Mouse (Mus musculus) heart, embryonic 11.5 days (tissue): ENCODE results near the gene Msl1. TPM values are rescaled to one million over a fixed set of nuclear protein-coding genes. Genes with fewer than 3 reads are reported as not detected.

Source experiments
- ATAC-seq: fragments of 200-750 bp; cut with Nextera tagmentation; replicated peaks from 2 replicates; pipeline ENCODE4 v1.8.0; 2017; ENCODE audit warnings: moderate library complexity; ENCODE audit not compliant: insufficient number of reproducible peaks, low FRiP score, low TSS enrichment
- H3K27ac ChIP-seq: fragments of 300-500 bp; sonication (generic); 2 replicates; pipeline ENCODE4 v1.5.1; 2014; ENCODE audit warnings: mild to moderate bottlenecking, low read depth, low read length
- H3K27me3 ChIP-seq: fragments of 300-500 bp; sonication (generic); 2 replicates; pipeline ENCODE4 v1.6.1; 2014; ENCODE audit warnings: mild to moderate bottlenecking, low read length, mixed read lengths; ENCODE audit not compliant: control insufficient read depth, insufficient read depth
- H3K36me3 ChIP-seq: fragments of 300-500 bp; sonication (generic); 2 replicates; pipeline ENCODE4 v1.6.1; 2014; ENCODE audit warnings: mild to moderate bottlenecking, low read length, moderate library complexity, mixed read lengths; ENCODE audit not compliant: control insufficient read depth, insufficient read depth
- H3K4me1 ChIP-seq: fragments of 300-500 bp; sonication (generic); 2 replicates; pipeline ENCODE4 v1.6.1; 2014; ENCODE audit warnings: low read length; ENCODE audit not compliant: control insufficient read depth, insufficient read depth
- H3K4me2 ChIP-seq: fragments of 300-500 bp; sonication (generic); 2 replicates; pipeline ENCODE4 v1.6.1; 2014; ENCODE audit warnings: mild to moderate bottlenecking, moderate library complexity
- H3K4me3 ChIP-seq: fragments of 300-500 bp; sonication (generic); 2 replicates; pipeline ENCODE4 v1.5.1; 2014; ENCODE audit warnings: low read depth, low read length
- H3K9ac ChIP-seq: fragments of 300-500 bp; sonication (generic); 2 replicates; pipeline ENCODE4 v1.6.1; 2014; ENCODE audit warnings: mild to moderate bottlenecking, low read depth, low read length, moderate library complexity
- H3K9me3 ChIP-seq: fragments of 300-500 bp; sonication (generic); replicated peaks from 2 replicates; pipeline ENCODE4 v1.6.1; 2016; ENCODE audit warnings: low read length; ENCODE audit not compliant: control insufficient read depth
- WGBS: fragments of 180-500 bp; shearing (Covaris S2); extraction: QIAGEN DNeasy Blood & Tissue Kit; methylation state at CpG from one replicate; pipeline ENCODE4 v1.1.7; 2014; ENCODE audit not compliant: insufficient replicate concordance; 5-methylcytosine and 5-hydroxymethylcytosine counted together
- polyA plus RNA-seq: library from polyadenylated mRNA; unstranded; fragments of >200 nt; fragmentation: Nextera tagmentation; extraction: Ambion mirVana; gene quantifications from 2 replicates; pipeline ENCODE4 v1.2.1, GENCODE M21; 2014

Msl1 gene
- polyA plus RNA-seq, 1 experiment from 2014 or later, result 15.9 TPM

- Histone ChIP-seq H3K9ac (no peak overlapping the region), H3K36me3 (peaks cover 17% of the 10 kb centered on the region), H3K27me3 (no peaks in the 10 kb centered on the region), H3K4me3 (peak overlapping the region; percentile 38), H3K27ac (peak overlapping the region; percentile 57), H3K9me3 (no peaks in the 10 kb centered on the region), H3K4me2 (peak overlapping the region; percentile 68), H3K4me1 (peaks cover 64% of the 10 kb centered on the region)
- WGBS, result 7% methylated on average over 9 of the region's 9 CpGs
- 0 out of 2 replicates have a peak, but pooled peaks have one; percentile 10 for ATAC-seq
These were observed 28.0 kb upstream of the Msl1 start for GRCm38 (mm10) chr11:98767276-98767675.

GRCm38 (mm10) chr11:98767713-98768112, 27.6 kb upstream of the Msl1 start:
- Histone ChIP-seq H3K36me3 (peaks cover 17% of the 10 kb centered on the region), H3K9ac (peak overlapping the region; percentile 71), H3K4me3 (peak overlapping the region; percentile 38), H3K27ac (peak overlapping the region; percentile 96), H3K9me3 (no peaks in the 10 kb centered on the region), H3K27me3 (no peaks in the 10 kb centered on the region), H3K4me1 (peaks cover 69% of the 10 kb centered on the region), H3K4me2 (peak overlapping the region; percentile 68)
- WGBS, result 22% methylated on average over 4 of the region's 4 CpGs
- ATAC-seq, result no peak

GRCm38 (mm10) chr11:98768127-98769006, 26.9 kb upstream of the Msl1 start:
- H3K36me3 ChIP-seq, result peaks cover 13% of the 10 kb centered on the region
- 12% methylated on average over 37 of the region's 39 CpGs for WGBS

GRCm38 (mm10) chr11:98769007-98769954, 26.0 kb upstream of the Msl1 start:
- Histone ChIP-seq H3K9ac (0 out of 2 replicates have a peak overlapping the region, but pooled peaks have one; percentile 43), H3K9me3 (no peaks in the 10 kb centered on the region), H3K27me3 (no peaks in the 10 kb centered on the region), H3K27ac (peak overlapping the region; percentile 96), H3K36me3 (peaks cover 10% of the 10 kb centered on the region; the same call in 1 of the 2 replicates), H3K4me2 (peak overlapping the region; percentile 68), H3K4me1 (peaks cover 72% of the 10 kb centered on the region), H3K4me3 (peak overlapping the region; percentile 38)
- 73% methylated on average over 25 of the region's 25 CpGs for WGBS
- ATAC-seq, result no peak

More at GRCm38 (mm10) chr11:98768127-98769006, 26.9 kb upstream of the Msl1 start:
- Histone ChIP-seq H3K4me1 (peaks cover 70% of the 10 kb centered on the region), H3K9ac (peak overlapping the region; percentile 71), H3K27ac (peak overlapping the region; percentile 96), H3K9me3 (no peaks in the 10 kb centered on the region), H3K27me3 (no peaks in the 10 kb centered on the region), H3K4me2 (peak overlapping the region; percentile 68), H3K4me3 (peak overlapping the region; percentile 38)
- ATAC-seq, result peak; percentile 48

GRCm38 (mm10) chr11:98770096-98770975, 25.0 kb upstream of the Msl1 start:
- peaks cover 79% of the 10 kb centered on the region for H3K4me1 ChIP-seq
- H3K27ac ChIP-seq, result peak overlapping the region; percentile 12; the same call in 1 of the 2 replicates
- no peak overlapping the region for H3K4me2 ChIP-seq
- H3K9me3 ChIP-seq, result no peaks in the 10 kb centered on the region
- H3K27me3 ChIP-seq, result no peaks in the 10 kb centered on the region
- 93% methylated on average over 26 of the region's 26 CpGs for WGBS
- no peak for ATAC-seq
- H3K9ac ChIP-seq, result no peak overlapping the region
- peaks cover 6% of the 10 kb centered on the region; the same call in 1 of the 2 replicates for H3K36me3 ChIP-seq
- no peak overlapping the region for H3K4me3 ChIP-seq

GRCm38 (mm10) chr11:98771131-98771530, 24.2 kb upstream of the Msl1 start:
- peak overlapping the region; percentile 87 for H3K27ac ChIP-seq

GRCm38 (mm10) chr11:98771844-98772525, 23.3 kb upstream of the Msl1 start:
- Histone ChIP-seq H3K4me2 (peak overlapping the region; percentile 78), H3K36me3 (peaks cover 6% of the 10 kb centered on the region; the same call in 1 of the 2 replicates), H3K9me3 (no peaks in the 10 kb centered on the region), H3K27ac (peak overlapping the region; percentile 87), H3K4me1 (peaks cover 80% of the 10 kb centered on the region), H3K4me3 (no peak overlapping the region), H3K9ac (0 out of 2 replicates have a peak overlapping the region, but pooled peaks have one; percentile 24), H3K27me3 (no peaks in the 10 kb centered on the region)
- WGBS, result 59% methylated on average over 11 of the region's 11 CpGs
- no peak for ATAC-seq

More at GRCm38 (mm10) chr11:98771131-98771530, 24.2 kb upstream of the Msl1 start:
- Histone ChIP-seq H3K4me1 (peaks cover 79% of the 10 kb centered on the region), H3K9ac (no peak overlapping the region), H3K9me3 (no peaks in the 10 kb centered on the region), H3K36me3 (peaks cover 6% of the 10 kb centered on the region; the same call in 1 of the 2 replicates), H3K27me3 (no peaks in the 10 kb centered on the region), H3K4me2 (peak overlapping the region; percentile 22; the same call in 1 of the 2 replicates), H3K4me3 (no peak overlapping the region)
- no peak for ATAC-seq
- 91% methylated on average over 18 of the region's 18 CpGs for WGBS
